ENCODE assay signal across 22 mouse cellular contexts in genomic region chr11:95734485-95734884, GRCm38 (mm10).
"Had no signal": no experiment of that assay in that cellular context is flagged by ENCODE, and none has a peak within 500 bp of the region (broad histone marks: within the 10 kb centered on the region; RNA-seq: fewer than 3 reads in every experiment).

No protein-coding gene starts in this region.

- DNase-seq: gastrocnemius, adult 2 months; gastrocnemius, postnatal 10 days; gastrocnemius, postnatal 25 days; heart, adult 18-20 months; heart, postnatal 10 days; heart, postnatal 36 days; kidney, adult 18-20 months; kidney, adult 8-10 months; kidney, postnatal 10 days; kidney, postnatal 25 days; kidney, postnatal 4 days; liver; liver, embryonic 13.5 days had no signal

- H3K27me3 ChIP-seq: heart, embryonic 12.5 days; hindbrain, embryonic 13.5 days; hindbrain, embryonic 15.5 days; intestine, embryonic 15.5 days; limb, embryonic 12.5 days; liver, embryonic 13.5 days had no signal

- H3K9me3 ChIP-seq: heart, embryonic 10.5 days; hindbrain, embryonic 13.5 days; hindbrain, embryonic 15.5 days; intestine, embryonic 15.5 days; limb, embryonic 10.5 days; liver, embryonic 13.5 days had no signal

- H3K36me3 ChIP-seq: heart, embryonic 12.5 days; hindbrain, embryonic 13.5 days; hindbrain, embryonic 15.5 days; intestine, embryonic 15.5 days; limb, embryonic 10.5 days; limb, embryonic 12.5 days; liver, embryonic 13.5 days had no signal

- H3K4me1 ChIP-seq: limb, embryonic 10.5 days; limb, embryonic 12.5 days had no signal

- H3K4me3 ChIP-seq: gastrocnemius, adult 2 months; heart, embryonic 10.5 days; heart, embryonic 12.5 days; hindbrain, embryonic 13.5 days; hindbrain, embryonic 15.5 days; intestine, embryonic 15.5 days; layer of hippocampus, adult 2 months; left cerebral cortex, adult 2 months; limb, embryonic 10.5 days; limb, embryonic 12.5 days; liver, embryonic 13.5 days had no signal

- H3K27ac ChIP-seq: gastrocnemius, adult 2 months; heart, embryonic 10.5 days; hindbrain, embryonic 13.5 days; hindbrain, embryonic 15.5 days; intestine, embryonic 15.5 days; layer of hippocampus, adult 2 months; left cerebral cortex, adult 2 months; limb, embryonic 10.5 days; limb, embryonic 12.5 days; liver, embryonic 13.5 days had no signal
